Mouse (Mus musculus) heart, embryonic 10.5 days (tissue): ENCODE results near the gene Ptpdc1. TPM values are rescaled to one million over a fixed set of nuclear protein-coding genes. Genes with fewer than 3 reads are reported as not detected.

Source experiments
- DNase-seq: peaks from one replicate; pipeline ENCODE4 v3.0.0-alpha.2; 2017; ENCODE audit warnings: low spot score
- H3K27ac ChIP-seq: fragments of 300-500 bp; sonication (generic); 2 replicates; pipeline ENCODE4 v1.5.1; 2016; ENCODE audit warnings: mild to moderate bottlenecking
- H3K27me3 ChIP-seq: fragments of 300-500 bp; sonication (generic); 2 replicates; pipeline ENCODE4 v1.6.1; 2016; ENCODE audit warnings: mild to moderate bottlenecking; ENCODE audit not compliant: poor library complexity, insufficient read depth, severe bottlenecking
- H3K36me3 ChIP-seq: fragments of 300-500 bp; sonication (generic); 2 replicates; pipeline ENCODE4 v1.6.1; 2016; ENCODE audit warnings: mild to moderate bottlenecking, moderate library complexity
- H3K4me1 ChIP-seq: fragments of 300-500 bp; sonication (generic); 2 replicates; pipeline ENCODE4 v1.6.1; 2016; ENCODE audit warnings: mild to moderate bottlenecking
- H3K4me3 ChIP-seq: fragments of 300-500 bp; sonication (generic); 2 replicates; pipeline ENCODE4 v1.5.1; 2016; ENCODE audit warnings: mild to moderate bottlenecking, moderate library complexity
- H3K9me3 ChIP-seq: fragments of 300-500 bp; sonication (generic); 2 replicates; pipeline ENCODE4 v1.6.1; 2016; ENCODE audit warnings: mild to moderate bottlenecking, moderate library complexity
- WGBS: fragments of 180-500 bp; shearing (Covaris S2); methylation state at CpG from one replicate; pipeline ENCODE4 v1.1.7; 2016; 5-methylcytosine and 5-hydroxymethylcytosine counted together
- polyA plus RNA-seq: library from polyadenylated mRNA; unstranded; fragments of >200 nt; fragmentation: Nextera tagmentation; extraction: Ambion mirVana; gene quantifications from 2 replicates; pipeline ENCODE4 v1.2.1, GENCODE M21; 2016

Gene Ptpdc1
- polyA plus RNA-seq, 1 experiment from 2014 or later: 7.0 TPM

- H3K36me3 ChIP-seq: no peaks in the 10 kb centered on the region
- peaks cover 53% of the 10 kb centered on the region for H3K4me1 ChIP-seq
- H3K9me3 ChIP-seq: no peaks in the 10 kb centered on the region
- DNase-seq: no peak
- peak within 1 kb of the TSS; percentile 69 for H3K27ac ChIP-seq
- H3K4me3 ChIP-seq: peak within 1 kb of the TSS; percentile 62
- 2% methylated on average over 61 of the region's 73 CpGs for WGBS
- peaks cover 100% of the 10 kb centered on the region for H3K27me3 ChIP-seq
Observed at GRCm38 (mm10) chr13:48662431-48663143, 37.1 kb upstream of the Ptpdc1 start, which contains the start of gene Barx1. TSS of gene Barx1 (plus strand) at chr13:48662998.

GRCm38 (mm10) chr13:48661561-48661960 is 36.1 kb upstream of the Ptpdc1 start:
- WGBS: 12% methylated on average over 1 of the region's 1 CpGs
- no peak for DNase-seq
- peaks cover 53% of the 10 kb centered on the region for H3K4me1 ChIP-seq

GRCm38 (mm10) chr13:48660741-48661140 is 35.3 kb upstream of the Ptpdc1 start:
- Histone ChIP-seq H3K9me3 (no peaks in the 10 kb centered on the region), H3K4me1 (peaks cover 47% of the 10 kb centered on the region), H3K27me3 (peaks cover 100% of the 10 kb centered on the region), H3K36me3 (no peaks in the 10 kb centered on the region), H3K4me3 (no peak overlapping the region), H3K27ac (no peak overlapping the region)
- 10% methylated on average over 6 of the region's 6 CpGs for WGBS
- no peak for DNase-seq

More at GRCm38 (mm10) chr13:48661561-48661960, 36.1 kb upstream of the Ptpdc1 start:
- no peak overlapping the region for H3K27ac ChIP-seq
- H3K4me3 ChIP-seq: no peak overlapping the region
- H3K27me3 ChIP-seq: peaks cover 100% of the 10 kb centered on the region
- H3K36me3 ChIP-seq: no peaks in the 10 kb centered on the region
- H3K9me3 ChIP-seq: no peaks in the 10 kb centered on the region

GRCm38 (mm10) chr13:48660221-48660734 is 34.8 kb upstream of the Ptpdc1 start:
- Histone ChIP-seq H3K4me3 (peak overlapping the region; percentile 50), H3K4me1 (peaks cover 42% of the 10 kb centered on the region), H3K27ac (no peak overlapping the region; the same call in 1 of the 2 replicates), H3K9me3 (no peaks in the 10 kb centered on the region), H3K36me3 (no peaks in the 10 kb centered on the region), H3K27me3 (peaks cover 98% of the 10 kb centered on the region)
- DNase-seq: no peak
- WGBS: 3% methylated on average over 11 of the region's 11 CpGs

GRCm38 (mm10) chr13:48659254-48660220 is 34.1 kb upstream of the Ptpdc1 start:
- Histone ChIP-seq H3K4me1 (peaks cover 36% of the 10 kb centered on the region), H3K36me3 (no peaks in the 10 kb centered on the region), H3K9me3 (no peaks in the 10 kb centered on the region), H3K27me3 (peaks cover 98% of the 10 kb centered on the region), H3K27ac (peak overlapping the region; percentile 33; the same call in 1 of the 2 replicates), H3K4me3 (peak overlapping the region; percentile 50)
- DNase-seq: no peak
- under 1% methylated on average over 38 of the region's 38 CpGs for WGBS

GRCm38 (mm10) chr13:48658588-48659253 is 33.3 kb upstream of the Ptpdc1 start:
- no peak for DNase-seq
- 1% methylated on average over 33 of the region's 33 CpGs for WGBS
- Histone ChIP-seq H3K36me3 (no peaks in the 10 kb centered on the region), H3K27me3 (peaks cover 98% of the 10 kb centered on the region), H3K4me1 (peaks cover 38% of the 10 kb centered on the region), H3K9me3 (no peaks in the 10 kb centered on the region), H3K4me3 (peak overlapping the region; percentile 50), H3K27ac (no peak overlapping the region)

GRCm38 (mm10) chr13:48657791-48658190 is 32.3 kb upstream of the Ptpdc1 start:
- H3K4me1 ChIP-seq: peaks cover 31% of the 10 kb centered on the region
- no peaks in the 10 kb centered on the region for H3K36me3 ChIP-seq
- no peak overlapping the region for H3K4me3 ChIP-seq
- H3K9me3 ChIP-seq: no peaks in the 10 kb centered on the region
- no peak for DNase-seq
- peaks cover 98% of the 10 kb centered on the region for H3K27me3 ChIP-seq
- H3K27ac ChIP-seq: no peak overlapping the region
- WGBS: 1% methylated on average over 9 of the region's 9 CpGs

- Histone ChIP-seq H3K36me3 (no peaks in the 10 kb centered on the region), H3K4me3 (peak overlapping the region; percentile 31; the same call in 1 of the 2 replicates), H3K4me1 (peaks cover 25% of the 10 kb centered on the region), H3K9me3 (no peaks in the 10 kb centered on the region), H3K27me3 (peaks cover 89% of the 10 kb centered on the region), H3K27ac (no peak overlapping the region)
- DNase-seq: no peak
- 2% methylated on average over 8 of the region's 8 CpGs for WGBS
Observed at GRCm38 (mm10) chr13:48655637-48656036, 30.2 kb upstream of the Ptpdc1 start.

- no peak for DNase-seq
- Histone ChIP-seq H3K4me3 (no peak overlapping the region), H3K27me3 (peaks cover 73% of the 10 kb centered on the region), H3K27ac (no peak overlapping the region), H3K9me3 (no peaks in the 10 kb centered on the region), H3K4me1 (peaks cover 11% of the 10 kb centered on the region), H3K36me3 (no peaks in the 10 kb centered on the region)
- WGBS: 8% methylated on average over 14 of the region's 14 CpGs
Observed at GRCm38 (mm10) chr13:48653788-48654770, 28.6 kb upstream of the Ptpdc1 start.

- H3K36me3 ChIP-seq: no peaks in the 10 kb centered on the region
- peaks cover 3% of the 10 kb centered on the region; the same call in 1 of the 2 replicates for H3K4me1 ChIP-seq
- DNase-seq: no peak
- no peak overlapping the region for H3K4me3 ChIP-seq
- H3K9me3 ChIP-seq: no peaks in the 10 kb centered on the region
- 52% methylated on average over 6 of the region's 6 CpGs for WGBS
- peaks cover 47% of the 10 kb centered on the region for H3K27me3 ChIP-seq
- H3K27ac ChIP-seq: no peak overlapping the region
Observed at GRCm38 (mm10) chr13:48651132-48652065, 25.9 kb upstream of the Ptpdc1 start.

- no peak overlapping the region for H3K4me3 ChIP-seq
- peaks cover 3% of the 10 kb centered on the region; the same call in 1 of the 2 replicates for H3K4me1 ChIP-seq
- H3K9me3 ChIP-seq: no peaks in the 10 kb centered on the region
- no peaks in the 10 kb centered on the region for H3K36me3 ChIP-seq
- WGBS: 0% methylated on average over 1 of the region's 1 CpGs
- H3K27me3 ChIP-seq: peaks cover 39% of the 10 kb centered on the region
- H3K27ac ChIP-seq: no peak overlapping the region
- no peak for DNase-seq
Observed at GRCm38 (mm10) chr13:48650615-48651014, 25.2 kb upstream of the Ptpdc1 start.
